Mouse (Mus musculus): ENCODE measurements around the gene Nav2. TPM values are rescaled to one million over a fixed set of nuclear protein-coding genes. Genes with fewer than 3 reads are reported as not detected.

Nav2 gene
- polyA plus RNA-seq, 1 experiment, result 10.1 TPM

- no peak overlapping the region for H3K4me3 ChIP-seq (ENCODE audit: insufficient read depth, low read depth, low read length)
- no peak overlapping the region for H3K27ac ChIP-seq (replicated peaks; ENCODE audit: low read depth, low read length)
- peaks cover 16% of the 10 kb centered on the region for H3K4me1 ChIP-seq (ENCODE audit: control insufficient read depth, insufficient read depth, insufficient read length, low read length)
Measured at GRCm38 (mm10) chr7:49163789-49164188, 255.3 kb downstream of the Nav2 start.

- Histone ChIP-seq H3K27ac (replicated peaks; ENCODE audit: low read depth, low read length) (no peak overlapping the region), H3K4me3 (ENCODE audit: insufficient read depth, low read depth, low read length) (no peak overlapping the region), H3K4me1 (ENCODE audit: control insufficient read depth, insufficient read depth, insufficient read length, low read length) (peaks cover 6% of the 10 kb centered on the region; the same call in 1 of the 2 replicates)
Measured at GRCm38 (mm10) chr7:49164868-49165267, 256.4 kb downstream of the Nav2 start.

GRCm38 (mm10) chr7:49172926-49173325 lies 264.4 kb downstream of the Nav2 start:
- H3K4me1 ChIP-seq (ENCODE audit: control insufficient read depth, insufficient read depth, insufficient read length, low read length), result no peaks in the 10 kb centered on the region; the same call in 1 of the 2 replicates
- no peak overlapping the region for H3K4me3 ChIP-seq (ENCODE audit: insufficient read depth, low read depth, low read length)
- no peak overlapping the region for H3K27ac ChIP-seq (replicated peaks; ENCODE audit: low read depth, low read length)

- no peaks in the 10 kb centered on the region; the same call in 1 of the 2 replicates for H3K4me1 ChIP-seq (ENCODE audit: control insufficient read depth, insufficient read depth, insufficient read length, low read length)
- H3K4me3 ChIP-seq (ENCODE audit: insufficient read depth, low read depth, low read length), result no peak overlapping the region
- H3K27ac ChIP-seq (replicated peaks; ENCODE audit: low read depth, low read length), result no peak overlapping the region
Measured at GRCm38 (mm10) chr7:49175784-49176409, 267.4 kb downstream of the Nav2 start.

GRCm38 (mm10) chr7:49176590-49177201 lies 268.2 kb downstream of the Nav2 start:
- Histone ChIP-seq H3K27ac (replicated peaks; ENCODE audit: low read depth, low read length) (no peak overlapping the region), H3K4me3 (ENCODE audit: insufficient read depth, low read depth, low read length) (no peak overlapping the region), H3K4me1 (ENCODE audit: control insufficient read depth, insufficient read depth, insufficient read length, low read length) (no peaks in the 10 kb centered on the region; the same call in 1 of the 2 replicates)

GRCm38 (mm10) chr7:49178217-49178616 lies 269.7 kb downstream of the Nav2 start:
- no peaks in the 10 kb centered on the region; the same call in 1 of the 2 replicates for H3K4me1 ChIP-seq (ENCODE audit: control insufficient read depth, insufficient read depth, insufficient read length, low read length)
- no peak overlapping the region for H3K4me3 ChIP-seq (ENCODE audit: insufficient read depth, low read depth, low read length)

GRCm38 (mm10) chr7:49181010-49181409 lies 272.5 kb downstream of the Nav2 start:
- no peak overlapping the region for H3K27ac ChIP-seq (replicated peaks; ENCODE audit: low read depth, low read length)

More at GRCm38 (mm10) chr7:49178217-49178616, 269.7 kb downstream of the Nav2 start:
- no peak overlapping the region for H3K27ac ChIP-seq (replicated peaks; ENCODE audit: low read depth, low read length)

GRCm38 (mm10) chr7:49182427-49182826 lies 273.9 kb downstream of the Nav2 start:
- Histone ChIP-seq H3K4me1 (ENCODE audit: control insufficient read depth, insufficient read depth, insufficient read length, low read length) (no peaks in the 10 kb centered on the region), H3K27ac (replicated peaks; ENCODE audit: low read depth, low read length) (no peak overlapping the region), H3K4me3 (ENCODE audit: insufficient read depth, low read depth, low read length) (no peak overlapping the region)

More at GRCm38 (mm10) chr7:49181010-49181409, 272.5 kb downstream of the Nav2 start:
- Histone ChIP-seq H3K4me1 (ENCODE audit: control insufficient read depth, insufficient read depth, insufficient read length, low read length) (no peaks in the 10 kb centered on the region), H3K4me3 (ENCODE audit: insufficient read depth, low read depth, low read length) (no peak overlapping the region)

- H3K4me3 ChIP-seq (ENCODE audit: insufficient read depth, low read depth, low read length), result no peak overlapping the region
- H3K4me1 ChIP-seq (ENCODE audit: control insufficient read depth, insufficient read depth, insufficient read length, low read length), result no peaks in the 10 kb centered on the region
- H3K27ac ChIP-seq (replicated peaks; ENCODE audit: low read depth, low read length), result no peak overlapping the region
Measured at GRCm38 (mm10) chr7:49183696-49184095, 275.2 kb downstream of the Nav2 start.

GRCm38 (mm10) chr7:49185991-49186390 lies 277.5 kb downstream of the Nav2 start:
- Histone ChIP-seq H3K4me3 (ENCODE audit: insufficient read depth, low read depth, low read length) (no peak overlapping the region), H3K27ac (replicated peaks; ENCODE audit: low read depth, low read length) (no peak overlapping the region), H3K4me1 (ENCODE audit: control insufficient read depth, insufficient read depth, insufficient read length, low read length) (no peaks in the 10 kb centered on the region)

- Histone ChIP-seq H3K4me3 (ENCODE audit: insufficient read depth, low read depth, low read length) (no peak overlapping the region), H3K27ac (replicated peaks; ENCODE audit: low read depth, low read length) (no peak overlapping the region), H3K4me1 (ENCODE audit: control insufficient read depth, insufficient read depth, insufficient read length, low read length) (no peaks in the 10 kb centered on the region)
Measured at GRCm38 (mm10) chr7:49189364-49189763, 280.8 kb downstream of the Nav2 start.

- no peak overlapping the region for H3K27ac ChIP-seq (replicated peaks; ENCODE audit: low read depth, low read length)
- H3K4me1 ChIP-seq (ENCODE audit: control insufficient read depth, insufficient read depth, insufficient read length, low read length), result no peaks in the 10 kb centered on the region
- H3K4me3 ChIP-seq (ENCODE audit: insufficient read depth, low read depth, low read length), result no peak overlapping the region
Measured at GRCm38 (mm10) chr7:49190231-49190985, 281.9 kb downstream of the Nav2 start.

GRCm38 (mm10) chr7:49191081-49191678 lies 282.7 kb downstream of the Nav2 start:
- no peak overlapping the region for H3K4me3 ChIP-seq (ENCODE audit: insufficient read depth, low read depth, low read length)
- no peak overlapping the region for H3K27ac ChIP-seq (replicated peaks; ENCODE audit: low read depth, low read length)

GRCm38 (mm10) chr7:49192061-49192695 lies 283.7 kb downstream of the Nav2 start:
- H3K27ac ChIP-seq (replicated peaks; ENCODE audit: low read depth, low read length), result no peak overlapping the region
- no peaks in the 10 kb centered on the region for H3K4me1 ChIP-seq (ENCODE audit: control insufficient read depth, insufficient read depth, insufficient read length, low read length)
- no peak overlapping the region for H3K4me3 ChIP-seq (ENCODE audit: insufficient read depth, low read depth, low read length)

More at GRCm38 (mm10) chr7:49191081-49191678, 282.7 kb downstream of the Nav2 start:
- H3K4me1 ChIP-seq (ENCODE audit: control insufficient read depth, insufficient read depth, insufficient read length, low read length), result no peaks in the 10 kb centered on the region

- Histone ChIP-seq H3K27ac (replicated peaks; ENCODE audit: low read depth, low read length) (no peak overlapping the region), H3K4me1 (ENCODE audit: control insufficient read depth, insufficient read depth, insufficient read length, low read length) (no peaks in the 10 kb centered on the region), H3K4me3 (ENCODE audit: insufficient read depth, low read depth, low read length) (no peak overlapping the region)
Measured at GRCm38 (mm10) chr7:49195711-49196147, 287.2 kb downstream of the Nav2 start.
